Mouse (Mus musculus): Measurements from ENCODE around the gene Cntd1.
"Not testable (repeated sequence)": the region's sequence is repeated elsewhere in the genome, so short reads cannot be mapped to it uniquely, and the experiment has no call there.

Gene Cntd1

GRCm38 (mm10) chr11:101295191-101295590 is 16.4 kb downstream of the Cntd1 start:
- no peak for DNase-seq

DNA sequence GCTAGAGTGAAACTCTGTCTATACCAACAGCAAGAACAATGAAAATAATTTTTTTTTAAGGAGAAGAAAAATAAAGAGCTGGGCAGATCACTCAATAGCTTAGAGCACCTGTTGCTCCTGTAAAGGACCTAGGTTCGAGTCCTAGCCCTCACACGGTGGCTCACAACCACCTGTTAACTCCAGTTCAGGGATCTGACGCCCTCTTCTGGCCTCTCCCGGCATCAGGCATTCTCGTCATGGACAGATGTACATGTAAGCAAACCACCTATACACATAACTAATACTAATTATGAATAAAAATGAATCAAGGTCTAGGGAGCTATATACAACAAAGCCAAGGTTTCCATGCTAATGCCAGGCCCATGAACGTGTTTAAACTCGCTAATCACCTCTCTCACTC is 22.1 kb downstream of the Cntd1 start:
- peak in 1 of 2 experiments; percentile 25 for DNase-seq

DNA sequence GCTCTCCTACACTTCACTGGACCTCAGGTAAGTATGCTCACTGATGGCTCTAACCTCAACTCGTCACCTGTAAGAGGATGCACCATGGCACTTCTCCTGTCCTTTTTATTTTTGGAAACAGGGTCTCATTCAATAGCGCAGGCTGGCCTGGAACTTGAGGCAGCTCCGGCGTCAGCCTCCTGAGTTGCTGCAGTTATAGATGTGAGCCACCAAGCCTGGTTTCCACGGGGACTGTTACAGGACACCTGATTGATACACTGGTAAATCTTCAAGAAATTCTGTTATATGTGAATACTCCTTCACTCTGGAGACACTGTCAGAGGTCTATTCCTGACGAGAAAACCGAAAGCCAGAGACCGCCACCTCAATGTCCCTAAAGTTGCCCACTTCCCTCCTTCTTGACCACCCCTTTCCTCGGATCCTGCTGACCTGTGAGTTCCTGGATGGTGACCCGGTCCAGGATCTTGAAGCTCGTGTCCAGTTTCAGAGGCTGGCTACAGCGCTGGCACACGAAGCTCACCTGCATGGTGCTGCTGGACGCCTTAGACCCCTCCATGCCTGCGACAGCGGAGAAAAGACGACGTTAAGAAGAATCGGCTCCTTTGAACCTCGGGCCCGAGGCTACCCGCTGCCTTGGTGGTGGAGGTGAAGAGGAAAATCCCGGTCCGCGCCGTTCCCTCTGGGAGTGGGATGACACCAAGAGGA is 22.6 kb downstream of the Cntd1 start:
- DNase-seq, result peak in 1 of 2 experiments; percentile 26

DNA sequence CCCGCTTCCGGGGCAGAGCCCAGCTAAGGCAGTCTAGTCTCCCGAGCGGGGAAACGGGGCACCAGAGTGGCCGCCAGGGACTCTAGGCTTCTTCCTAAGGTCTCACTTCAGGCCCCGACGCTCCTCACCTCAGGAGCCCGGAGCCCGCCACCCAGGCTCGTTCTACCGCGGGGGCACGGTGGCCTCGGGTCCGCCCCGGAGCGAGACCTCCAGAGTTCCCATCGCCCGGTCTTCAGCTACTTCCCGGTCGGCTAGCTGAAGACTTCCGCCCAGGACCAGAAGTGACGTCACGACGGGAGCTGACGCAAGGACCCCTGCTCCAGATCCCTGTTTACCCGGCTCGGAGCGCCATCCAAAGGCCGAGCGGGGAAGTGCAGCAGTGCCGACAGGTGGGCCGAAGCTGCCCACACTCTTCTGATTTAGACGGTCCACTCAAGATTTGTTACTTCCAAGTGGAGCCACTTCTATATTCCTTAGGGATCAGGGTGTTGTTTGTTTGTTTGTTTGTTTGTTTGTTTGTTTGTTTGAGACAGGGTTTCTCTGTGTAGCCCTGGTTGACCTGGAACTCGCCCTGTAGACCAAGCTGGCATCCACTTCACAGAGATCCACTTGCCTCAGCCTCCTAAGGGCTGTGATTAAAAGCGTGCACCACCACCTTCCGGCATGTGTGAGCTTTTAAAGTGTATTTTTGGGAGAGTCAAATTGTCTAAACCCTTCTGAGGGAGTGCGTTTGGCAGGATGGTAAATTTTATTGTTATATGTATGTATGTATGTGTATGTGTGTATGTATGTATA is 23.4 kb downstream of the Cntd1 start, which contains the start of gene Becn1:
TSS of gene Becn1 (minus strand) at position 283 of the 795 bp plus-strand sequence.
- peak; percentile 99 to 100 for DNase-seq

GRCm38 (mm10) chr11:101307744-101308143 is 28.9 kb downstream of the Cntd1 start:
- no peak for DNase-seq

GRCm38 (mm10) chr11:101311083-101311482 is 32.3 kb downstream of the Cntd1 start:
- no peak for DNase-seq

DNA sequence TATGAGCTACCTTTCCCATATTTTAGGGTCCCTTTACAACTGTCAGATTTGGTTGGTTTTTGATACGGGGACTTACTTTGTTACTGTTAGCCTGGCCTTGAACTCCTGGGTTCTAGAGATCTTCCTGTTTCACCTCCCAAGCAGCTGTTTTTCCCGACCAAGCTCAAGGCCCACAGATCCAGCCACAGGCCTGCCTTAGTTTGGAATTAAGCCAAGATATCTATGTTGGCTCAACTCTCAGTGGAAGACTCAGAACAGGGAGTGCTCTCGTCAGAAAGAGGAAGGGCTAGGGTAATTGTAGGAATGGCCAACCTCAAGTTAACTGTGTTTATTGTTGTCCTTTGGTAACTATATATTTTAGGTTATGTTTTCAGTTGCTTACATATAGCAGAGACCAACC is 33.3 kb downstream of the Cntd1 start:
- no peak for DNase-seq

GRCm38 (mm10) chr11:101314567-101314966 is 35.8 kb downstream of the Cntd1 start:
- no peak for DNase-seq

DNA sequence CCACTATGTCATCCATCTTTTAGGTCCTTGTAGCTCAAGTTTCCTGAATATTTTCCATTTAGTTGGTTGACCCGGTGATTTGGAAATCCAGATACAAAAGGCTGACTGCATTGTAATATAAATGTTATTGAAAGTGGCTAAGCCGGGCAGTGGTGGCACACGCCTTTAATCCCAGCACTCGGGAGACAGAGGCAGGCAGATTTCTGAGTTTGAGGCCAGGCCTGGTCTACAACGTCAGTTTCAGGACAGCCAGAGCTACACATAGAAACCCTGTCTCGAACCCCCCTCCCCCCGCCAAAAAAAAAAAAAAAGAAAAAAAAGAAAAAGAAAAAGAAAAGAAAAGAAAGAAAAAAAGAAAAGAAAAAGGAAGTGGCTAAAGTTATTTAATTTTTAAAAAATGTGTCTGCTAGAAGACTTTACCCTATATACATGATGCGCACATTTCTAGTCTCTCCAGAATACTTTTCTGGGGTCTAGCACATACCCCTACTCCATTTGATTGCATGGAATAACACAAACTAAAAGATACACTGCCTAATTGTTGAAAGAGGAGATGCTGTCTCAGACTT is 36.4 kb downstream of the Cntd1 start:
- no peak for DNase-seq

GRCm38 (mm10) chr11:101315665-101316500 is 37.1 kb downstream of the Cntd1 start, which contains the start of gene Psme3:
TSS of gene Psme3 (plus strand) at chr11:101316213.
- DNase-seq, result peak; percentile 95 to 96

DNA sequence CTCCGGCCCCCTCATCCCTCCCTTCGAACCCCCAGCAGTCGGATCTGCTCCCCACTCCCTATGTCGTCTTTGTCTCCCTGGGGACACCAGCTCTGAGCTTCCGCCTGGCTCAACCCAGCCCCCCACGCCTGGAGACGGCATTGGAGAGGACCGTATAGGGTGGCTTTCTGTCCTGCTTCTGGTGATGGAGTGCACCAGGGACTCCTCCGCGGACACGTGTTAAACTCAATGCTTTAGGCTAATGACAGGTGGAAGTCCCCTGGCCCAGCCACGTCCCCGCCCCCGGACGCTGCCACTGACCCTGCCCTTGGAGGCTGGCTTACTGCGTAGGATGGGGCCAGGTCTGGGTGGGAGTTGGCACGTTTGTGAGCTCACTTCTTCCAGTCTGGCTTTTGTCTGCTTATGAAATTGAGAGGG is 37.7 kb downstream of the Cntd1 start:
- peak; percentile 44 to 64 for DNase-seq

GRCm38 (mm10) chr11:101323609-101324008 is 44.8 kb downstream of the Cntd1 start:
- DNase-seq, result peak; percentile 89 to 91

DNA sequence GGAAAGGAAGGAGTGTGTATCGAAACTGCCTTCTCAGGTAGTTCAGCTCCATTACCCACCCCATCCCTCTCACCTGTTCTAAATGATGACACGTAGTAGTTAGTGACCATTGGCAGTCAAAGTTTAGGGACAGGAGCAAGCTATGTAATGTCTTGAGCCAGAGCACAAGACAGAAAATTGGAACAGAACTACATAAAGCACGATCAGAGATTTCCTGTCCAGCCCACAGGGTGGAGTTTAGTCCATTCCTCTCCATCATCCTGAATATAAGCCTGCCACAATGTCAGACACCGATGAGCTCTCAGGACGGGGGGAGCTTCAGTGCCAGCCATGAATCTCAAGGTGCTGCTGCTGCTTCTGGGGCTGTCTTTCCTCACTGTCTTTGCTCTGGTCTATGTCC is 46.0 kb downstream of the Cntd1 start, which contains the start of gene Aoc2:
TSS of gene Aoc2 (plus strand) at position 301 of the 400 bp plus-strand sequence.
- no peak for DNase-seq

DNA sequence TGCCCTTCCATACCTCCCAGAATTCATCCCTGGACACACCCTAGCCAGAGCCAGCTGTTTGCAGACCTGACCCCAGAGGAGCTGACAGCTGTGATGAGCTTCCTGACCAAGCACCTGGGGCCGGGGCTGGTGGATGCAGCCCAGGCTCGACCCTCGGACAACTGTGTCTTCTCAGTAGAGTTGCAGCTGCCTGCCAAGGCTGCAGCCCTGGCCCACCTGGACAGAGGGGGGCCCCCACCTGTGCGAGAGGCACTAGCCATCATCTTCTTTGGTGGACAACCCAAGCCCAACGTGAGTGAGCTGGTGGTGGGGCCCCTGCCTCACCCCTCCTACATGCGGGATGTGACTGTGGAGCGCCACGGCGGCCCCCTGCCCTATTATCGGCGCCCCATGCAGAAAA is 46.4 kb downstream of the Cntd1 start:
- not testable (repeated sequence) for DNase-seq

- no peak for DNase-seq
Measured at GRCm38 (mm10) chr11:101326147-101326546, 47.3 kb downstream of the Cntd1 start.

DNA sequence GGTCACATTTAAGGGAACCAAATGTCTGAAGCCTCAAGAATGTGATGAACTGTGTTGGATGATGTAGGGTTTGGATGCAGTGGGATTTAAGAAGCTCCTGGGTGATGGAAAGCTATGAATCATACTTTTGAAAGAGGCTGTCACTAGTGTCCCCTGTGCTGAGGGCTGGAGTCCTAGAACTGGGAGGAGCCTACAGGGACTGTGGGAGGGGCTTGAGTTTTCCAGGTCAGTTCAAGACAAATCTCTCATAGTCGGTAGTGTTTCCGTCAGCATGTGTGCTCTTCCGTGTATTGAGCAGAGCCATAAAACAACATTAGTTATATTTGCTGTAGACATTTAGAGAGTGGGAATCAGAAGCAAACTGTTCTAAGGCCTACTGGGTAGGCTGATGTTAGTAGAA is 48.5 kb downstream of the Cntd1 start:
- peak in 1 of 2 experiments; percentile 15 for DNase-seq

GRCm38 (mm10) chr11:101328941-101329635 is 50.3 kb downstream of the Cntd1 start:
- DNase-seq, result peak in 1 of 2 experiments; percentile 48

DNA sequence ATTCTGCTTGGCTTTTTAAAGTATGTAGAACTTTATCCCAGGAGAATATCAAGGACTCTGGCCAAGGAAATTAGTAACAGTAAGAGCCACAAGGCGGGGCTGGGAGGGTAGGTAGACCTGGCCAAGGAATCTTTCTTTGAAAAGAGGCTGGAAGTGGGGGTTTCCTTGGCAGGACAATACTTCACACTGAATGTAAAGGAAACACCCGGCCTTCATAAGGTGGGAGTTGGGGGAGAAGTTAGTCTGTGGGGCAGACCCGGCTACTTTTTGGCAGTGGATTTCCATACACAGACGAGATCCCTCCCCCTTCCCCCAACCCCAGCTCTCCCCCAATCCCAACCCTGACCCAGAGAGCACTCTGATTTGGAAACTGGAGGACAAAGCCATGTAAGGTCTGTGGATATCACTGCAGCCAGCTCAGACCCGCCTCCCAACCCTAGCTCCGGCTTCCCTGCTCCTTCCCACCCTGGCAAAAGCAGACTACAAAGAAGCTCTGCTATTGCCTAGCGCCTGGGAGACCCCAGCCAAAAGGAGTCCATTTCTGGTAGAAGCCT is 51.6 kb downstream of the Cntd1 start, which contains the start of gene Aoc3:
TSS of gene Aoc3 (plus strand) at position 235 of the 554 bp plus-strand sequence.
- peak; percentile 36 to 58 for DNase-seq

GRCm38 (mm10) chr11:101330961-101331360 is 52.1 kb downstream of the Cntd1 start:
- DNase-seq, result not testable (repeated sequence)

GRCm38 (mm10) chr11:101332537-101332936 is 53.7 kb downstream of the Cntd1 start:
- DNase-seq, result peak; percentile 45 to 53

- DNase-seq, result no peak
Measured at GRCm38 (mm10) chr11:101334023-101334422, 55.2 kb downstream of the Cntd1 start.
